Mouse (Mus musculus): ENCODE measurements around the gene Poc1a. TPM values are rescaled to one million over a fixed set of nuclear protein-coding genes. Genes with fewer than 3 reads are reported as not detected.

The Poc1a gene
- polyA plus RNA-seq, 1 experiment from 2014 or later = 31.1 TPM

DNA sequence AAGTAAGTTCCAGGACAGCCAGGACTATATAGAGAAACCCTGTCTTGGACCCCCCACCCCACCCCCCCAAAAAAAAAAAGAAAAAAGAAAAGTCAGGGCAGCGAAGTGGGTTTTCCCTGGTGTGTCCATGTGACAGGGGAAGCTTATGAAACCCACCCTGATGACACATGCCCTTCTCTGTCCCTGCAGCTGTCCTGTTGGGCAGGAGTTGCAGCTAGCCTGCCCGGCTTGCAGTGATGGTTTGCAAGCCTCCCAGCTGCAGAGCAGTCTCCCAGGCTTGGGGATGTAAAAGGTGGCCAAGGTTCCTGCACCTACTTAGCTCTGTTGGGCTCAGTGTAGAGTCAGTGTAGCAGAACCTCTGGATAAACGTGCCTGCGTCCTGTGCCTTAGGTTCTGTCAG lies 58.9 kb downstream of the Poc1a start:
- H3K9me3 ChIP-seq (replicated peaks; ENCODE audit: control insufficient read depth, low read length) = no peaks in the 10 kb centered on the region
- H3K4me3 ChIP-seq (ENCODE audit: low read depth, low read length) = no peak overlapping the region
- H3K27me3 ChIP-seq (ENCODE audit: control insufficient read depth, insufficient read depth, low read length) = no peaks in the 10 kb centered on the region
- H3K4me2 ChIP-seq = no peak overlapping the region
- no peaks in the 10 kb centered on the region for H3K36me3 ChIP-seq (ENCODE audit: control insufficient read depth, insufficient read depth, low read length)
- no peak for ATAC-seq (replicated peaks; ENCODE audit: insufficient number of reproducible peaks, low FRiP score, low TSS enrichment)
- no peak overlapping the region for H3K27ac ChIP-seq (ENCODE audit: low read depth, low read length)
- WGBS (ENCODE audit: insufficient replicate concordance) = 86% methylated on average over 4 of the region's 4 CpGs
- H3K4me1 ChIP-seq (ENCODE audit: control insufficient read depth, insufficient read depth, low read length) = peaks cover 46% of the 10 kb centered on the region
- H3K9ac ChIP-seq (ENCODE audit: low read depth, low read length) = no peak overlapping the region

DNA sequence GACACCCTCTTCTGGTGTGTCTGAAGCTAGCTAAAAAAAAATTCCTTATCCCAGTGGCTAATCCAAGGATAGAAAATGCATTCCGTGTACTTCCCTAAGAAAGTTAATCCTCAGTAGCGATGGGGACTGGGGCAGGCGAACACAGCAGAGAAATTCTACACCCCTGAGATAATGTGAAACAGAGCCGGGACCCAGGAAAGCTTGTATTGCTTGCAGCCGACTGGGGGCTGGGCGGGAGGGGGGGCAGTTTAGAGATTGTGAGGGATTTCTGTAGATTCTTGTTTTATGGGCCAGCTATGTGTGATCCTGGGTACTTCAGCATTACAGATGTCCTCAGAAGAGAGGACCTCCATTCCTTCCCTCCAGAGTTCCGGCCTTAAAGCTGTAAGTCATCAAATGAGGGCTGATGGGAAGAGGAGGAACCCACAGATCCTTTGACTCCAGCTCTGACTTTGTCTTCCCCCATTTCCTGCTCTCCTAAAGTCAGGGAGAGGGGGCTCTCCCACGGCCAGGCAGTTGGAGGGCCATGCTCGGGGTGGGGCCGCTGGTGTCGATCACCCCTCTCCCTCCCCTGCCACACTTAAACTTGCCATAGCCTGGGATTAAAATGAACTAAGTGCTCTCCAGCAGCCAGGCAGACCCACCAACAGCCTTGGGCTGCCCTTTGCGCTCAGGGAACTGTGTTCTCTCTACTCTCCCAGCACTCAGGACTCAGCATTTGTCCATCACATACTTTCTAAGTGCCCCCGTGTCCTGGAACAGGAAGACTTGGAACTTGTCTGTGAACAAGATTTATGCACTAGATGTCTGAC lies 59.8 kb downstream of the Poc1a start:
- H3K4me3 ChIP-seq (ENCODE audit: low read depth, low read length) = no peak overlapping the region
- H3K27ac ChIP-seq (ENCODE audit: low read depth, low read length) = peak overlapping the region; percentile 36
- no peak overlapping the region; the same call in 1 of the 2 replicates for H3K9ac ChIP-seq (ENCODE audit: low read depth, low read length)
- H3K27me3 ChIP-seq (ENCODE audit: control insufficient read depth, insufficient read depth, low read length) = no peaks in the 10 kb centered on the region
- H3K36me3 ChIP-seq (ENCODE audit: control insufficient read depth, insufficient read depth, low read length) = no peaks in the 10 kb centered on the region
- WGBS (ENCODE audit: insufficient replicate concordance) = 37% methylated on average over 13 of the region's 13 CpGs
- no peak for ATAC-seq (replicated peaks; ENCODE audit: insufficient number of reproducible peaks, low FRiP score, low TSS enrichment)
- H3K4me1 ChIP-seq (ENCODE audit: control insufficient read depth, insufficient read depth, low read length) = peaks cover 56% of the 10 kb centered on the region
- no peaks in the 10 kb centered on the region for H3K9me3 ChIP-seq (replicated peaks; ENCODE audit: control insufficient read depth, low read length)
- H3K4me2 ChIP-seq = no peak overlapping the region

DNA sequence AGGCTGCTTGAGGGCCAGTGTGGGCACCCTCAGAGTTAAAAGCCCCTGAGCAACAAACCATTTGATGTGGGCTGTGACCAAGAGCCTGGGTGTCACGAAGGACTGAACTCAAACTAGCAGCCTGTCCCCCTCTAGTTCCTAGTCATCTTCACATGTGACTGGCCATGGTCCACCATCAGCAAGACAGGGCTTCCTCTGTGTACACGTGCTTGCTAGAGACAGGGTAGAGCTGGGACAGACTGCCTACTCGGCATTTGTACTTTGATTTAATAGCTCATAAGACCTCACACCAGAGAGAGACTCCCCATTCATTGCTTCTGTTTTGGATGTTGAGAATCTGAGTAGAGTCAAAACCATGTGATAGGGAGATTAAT lies 60.4 kb downstream of the Poc1a start:
- no peaks in the 10 kb centered on the region for H3K36me3 ChIP-seq (ENCODE audit: control insufficient read depth, insufficient read depth, low read length)
- H3K9me3 ChIP-seq (replicated peaks; ENCODE audit: control insufficient read depth, low read length) = no peaks in the 10 kb centered on the region
- no peak overlapping the region; the same call in 1 of the 2 replicates for H3K27ac ChIP-seq (ENCODE audit: low read depth, low read length)
- H3K9ac ChIP-seq (ENCODE audit: low read depth, low read length) = no peak overlapping the region
- 75% methylated on average over 3 of the region's 3 CpGs for WGBS (ENCODE audit: insufficient replicate concordance)
- ATAC-seq (replicated peaks; ENCODE audit: insufficient number of reproducible peaks, low FRiP score, low TSS enrichment) = no peak
- no peak overlapping the region for H3K4me3 ChIP-seq (ENCODE audit: low read depth, low read length)
- H3K27me3 ChIP-seq (ENCODE audit: control insufficient read depth, insufficient read depth, low read length) = no peaks in the 10 kb centered on the region
- H3K4me1 ChIP-seq (ENCODE audit: control insufficient read depth, insufficient read depth, low read length) = peaks cover 56% of the 10 kb centered on the region
- H3K4me2 ChIP-seq = no peak overlapping the region

GRCm38 (mm10) chr9:106342573-106342972 lies 61.7 kb downstream of the Poc1a start:
- Histone ChIP-seq H3K27me3 (ENCODE audit: control insufficient read depth, insufficient read depth, low read length) (no peaks in the 10 kb centered on the region), H3K9ac (ENCODE audit: low read depth, low read length) (no peak overlapping the region), H3K4me2 (no peak overlapping the region), H3K4me1 (ENCODE audit: control insufficient read depth, insufficient read depth, low read length) (peaks cover 49% of the 10 kb centered on the region), H3K36me3 (ENCODE audit: control insufficient read depth, insufficient read depth, low read length) (no peaks in the 10 kb centered on the region), H3K9me3 (replicated peaks; ENCODE audit: control insufficient read depth, low read length) (no peaks in the 10 kb centered on the region), H3K4me3 (ENCODE audit: low read depth, low read length) (no peak overlapping the region), H3K27ac (ENCODE audit: low read depth, low read length) (no peak overlapping the region)
- WGBS (ENCODE audit: insufficient replicate concordance) = 91% methylated on average over 9 of the region's 9 CpGs
- no peak for ATAC-seq (replicated peaks; ENCODE audit: insufficient number of reproducible peaks, low FRiP score, low TSS enrichment)

DNA sequence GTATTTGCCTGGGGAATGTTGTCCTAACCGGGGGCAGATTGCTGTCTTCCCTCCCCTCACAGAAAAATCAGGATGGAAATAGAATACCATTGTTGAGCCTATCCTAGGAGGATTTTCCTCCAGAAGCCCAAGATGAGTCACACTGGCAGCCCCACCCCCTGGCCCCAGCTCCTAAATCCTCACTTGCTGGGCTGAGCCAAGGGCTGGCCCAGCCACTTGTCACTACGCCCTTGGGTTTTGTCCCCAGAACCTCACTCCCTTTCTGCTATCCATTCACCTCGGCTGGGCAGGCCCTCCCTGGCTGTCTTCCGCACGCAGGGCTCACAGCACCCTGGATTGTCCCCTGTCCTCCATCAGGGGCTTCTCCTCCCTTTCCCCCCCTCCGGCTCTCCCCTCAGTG lies 64.3 kb downstream of the Poc1a start:
- H3K4me2 ChIP-seq = peak overlapping the region; percentile 23; the same call in 1 of the 2 replicates
- peaks cover 26% of the 10 kb centered on the region for H3K4me1 ChIP-seq (ENCODE audit: control insufficient read depth, insufficient read depth, low read length)
- WGBS (ENCODE audit: insufficient replicate concordance) = 25% methylated on average over 6 of the region's 6 CpGs
- no peaks in the 10 kb centered on the region for H3K36me3 ChIP-seq (ENCODE audit: control insufficient read depth, insufficient read depth, low read length)
- no peaks in the 10 kb centered on the region for H3K27me3 ChIP-seq (ENCODE audit: control insufficient read depth, insufficient read depth, low read length)
- H3K9ac ChIP-seq (ENCODE audit: low read depth, low read length) = peak overlapping the region; percentile 61; the same call in 1 of the 2 replicates
- ATAC-seq (replicated peaks; ENCODE audit: insufficient number of reproducible peaks, low FRiP score, low TSS enrichment) = peak; percentile 47; the same call in 1 of the 2 replicates
- no peaks in the 10 kb centered on the region for H3K9me3 ChIP-seq (replicated peaks; ENCODE audit: control insufficient read depth, low read length)
- no peak overlapping the region for H3K4me3 ChIP-seq (ENCODE audit: low read depth, low read length)
- peak overlapping the region; percentile 51 for H3K27ac ChIP-seq (ENCODE audit: low read depth, low read length)

DNA sequence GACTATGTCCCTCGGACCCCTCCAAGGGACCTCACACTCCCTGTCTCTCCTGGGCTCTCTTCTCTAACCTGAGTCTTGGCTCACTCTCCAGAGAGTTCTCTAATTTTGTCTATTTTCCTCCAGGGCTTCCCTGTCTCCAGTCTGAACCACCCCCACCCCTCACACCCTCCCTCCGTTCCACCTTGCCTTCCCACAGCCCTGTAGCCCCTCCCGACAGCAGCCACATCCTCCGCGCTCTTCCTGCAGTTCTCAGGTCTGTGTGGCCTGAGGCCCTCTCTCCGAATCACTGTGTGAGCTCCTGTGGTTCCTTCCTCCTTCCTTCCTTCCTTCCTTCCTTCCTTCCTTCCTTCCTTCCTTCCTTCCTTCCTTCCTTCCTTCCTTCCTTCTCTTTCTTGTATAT lies 64.8 kb downstream of the Poc1a start:
- peak overlapping the region; percentile 61; the same call in 1 of the 2 replicates for H3K9ac ChIP-seq (ENCODE audit: low read depth, low read length)
- H3K36me3 ChIP-seq (ENCODE audit: control insufficient read depth, insufficient read depth, low read length) = no peaks in the 10 kb centered on the region
- H3K9me3 ChIP-seq (replicated peaks; ENCODE audit: control insufficient read depth, low read length) = no peaks in the 10 kb centered on the region
- 53% methylated on average over 6 of the region's 6 CpGs for WGBS (ENCODE audit: insufficient replicate concordance)
- no peak for ATAC-seq (replicated peaks; ENCODE audit: insufficient number of reproducible peaks, low FRiP score, low TSS enrichment)
- H3K4me3 ChIP-seq (ENCODE audit: low read depth, low read length) = no peak overlapping the region
- no peaks in the 10 kb centered on the region for H3K27me3 ChIP-seq (ENCODE audit: control insufficient read depth, insufficient read depth, low read length)
- peak overlapping the region; percentile 23; the same call in 1 of the 2 replicates for H3K4me2 ChIP-seq
- H3K27ac ChIP-seq (ENCODE audit: low read depth, low read length) = peak overlapping the region; percentile 51; the same call in 1 of the 2 replicates
- peaks cover 21% of the 10 kb centered on the region for H3K4me1 ChIP-seq (ENCODE audit: control insufficient read depth, insufficient read depth, low read length)

DNA sequence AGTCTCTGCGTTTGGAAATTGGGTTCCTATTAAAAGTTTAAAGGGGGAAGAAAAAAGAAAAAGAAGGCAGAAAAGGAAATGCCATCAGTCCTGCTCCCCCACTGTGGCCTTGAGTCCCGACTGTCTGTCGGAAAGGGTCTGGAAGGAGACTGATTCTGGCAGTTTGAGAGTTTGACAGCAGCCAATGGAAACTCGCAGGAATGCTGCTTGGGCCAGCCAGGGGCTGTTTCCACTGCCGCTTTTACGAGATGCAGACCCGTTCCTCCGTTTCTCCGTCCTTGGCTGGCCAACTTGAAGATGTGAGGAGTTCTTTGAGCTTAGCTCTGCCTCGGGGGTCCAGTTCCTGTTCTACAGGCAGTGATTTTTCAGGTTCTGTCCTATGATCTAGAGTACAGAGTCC lies 67.4 kb downstream of the Poc1a start:
- Histone ChIP-seq H3K9ac (ENCODE audit: low read depth, low read length) (no peak overlapping the region; the same call in 1 of the 2 replicates), H3K4me3 (ENCODE audit: low read depth, low read length) (no peak overlapping the region), H3K9me3 (replicated peaks; ENCODE audit: control insufficient read depth, low read length) (no peaks in the 10 kb centered on the region), H3K27ac (ENCODE audit: low read depth, low read length) (no peak overlapping the region), H3K36me3 (ENCODE audit: control insufficient read depth, insufficient read depth, low read length) (no peaks in the 10 kb centered on the region), H3K4me2 (no peak overlapping the region), H3K27me3 (ENCODE audit: control insufficient read depth, insufficient read depth, low read length) (no peaks in the 10 kb centered on the region), H3K4me1 (ENCODE audit: control insufficient read depth, insufficient read depth, low read length) (peaks cover 19% of the 10 kb centered on the region)
- WGBS (ENCODE audit: insufficient replicate concordance) = 58% methylated on average over 10 of the region's 10 CpGs
- ATAC-seq (replicated peaks; ENCODE audit: insufficient number of reproducible peaks, low FRiP score, low TSS enrichment) = no peak

DNA sequence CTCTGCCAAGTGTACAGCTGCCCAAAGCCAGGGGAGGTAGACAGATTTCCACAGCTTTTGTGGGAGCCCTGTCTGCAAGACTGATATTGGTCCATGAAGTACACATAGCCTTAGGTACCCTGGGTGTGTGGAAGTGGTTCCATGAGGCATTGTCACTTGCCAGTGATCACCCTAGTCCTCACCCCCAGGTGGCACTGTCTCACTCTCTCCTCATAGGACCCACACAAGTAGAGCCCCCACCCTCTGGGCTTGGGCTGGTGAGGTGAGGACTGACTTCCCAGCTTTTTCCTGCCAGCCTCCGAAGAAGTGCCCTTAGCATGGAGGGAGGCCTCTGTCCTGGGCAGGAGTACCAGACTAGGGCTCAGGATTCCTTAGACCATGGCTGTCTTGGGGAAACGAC lies 68.2 kb downstream of the Poc1a start:
- WGBS (ENCODE audit: insufficient replicate concordance) = 47% methylated on average over 2 of the region's 2 CpGs
- ATAC-seq (replicated peaks; ENCODE audit: insufficient number of reproducible peaks, low FRiP score, low TSS enrichment) = 0 out of 2 replicates have a peak, but pooled peaks have one; percentile 23
- Histone ChIP-seq H3K4me1 (ENCODE audit: control insufficient read depth, insufficient read depth, low read length) (peaks cover 25% of the 10 kb centered on the region), H3K9ac (ENCODE audit: low read depth, low read length) (0 out of 2 replicates have a peak overlapping the region, but pooled peaks have one; percentile 16), H3K27ac (ENCODE audit: low read depth, low read length) (no peak overlapping the region), H3K27me3 (ENCODE audit: control insufficient read depth, insufficient read depth, low read length) (no peaks in the 10 kb centered on the region), H3K4me3 (ENCODE audit: low read depth, low read length) (no peak overlapping the region), H3K36me3 (ENCODE audit: control insufficient read depth, insufficient read depth, low read length) (no peaks in the 10 kb centered on the region), H3K4me2 (no peak overlapping the region), H3K9me3 (replicated peaks; ENCODE audit: control insufficient read depth, low read length) (no peaks in the 10 kb centered on the region)
